Mouse (Mus musculus) embryonic facial prominence, embryonic 10.5 days (tissue): ENCODE measurements around the gene C130032M10Rik. TPM values are rescaled to one million over a fixed set of nuclear protein-coding genes. Genes with fewer than 3 reads are reported as not detected.
"Not testable (repeated sequence)": the region's sequence is repeated elsewhere in the genome, so short reads cannot be mapped to it uniquely, and the experiment has no call there.

Source experiments
- DNase-seq: peaks from one replicate; pipeline ENCODE4 v3.0.0-alpha.2; 2017; ENCODE audit warnings: low spot score
- H3K27ac ChIP-seq: fragments of 300-500 bp; sonication (generic); replicated peaks from 2 replicates; pipeline ENCODE4 v1.5.1; 2016; ENCODE audit warnings: mild to moderate bottlenecking
- H3K27me3 ChIP-seq: fragments of 300-500 bp; sonication (generic); replicated peaks from 2 replicates; pipeline ENCODE4 v1.6.1; 2016; ENCODE audit warnings: low read depth, mild to moderate bottlenecking; ENCODE audit not compliant: poor library complexity, severe bottlenecking
- H3K36me3 ChIP-seq: fragments of 300-500 bp; sonication (generic); replicated peaks from 2 replicates; pipeline ENCODE4 v1.6.1; 2016; ENCODE audit warnings: mild to moderate bottlenecking, moderate library complexity
- H3K4me1 ChIP-seq: fragments of 300-500 bp; sonication (generic); 2 replicates; pipeline ENCODE4 v1.6.1; 2016
- H3K4me3 ChIP-seq: fragments of 300-500 bp; sonication (generic); 2 replicates; pipeline ENCODE4 v1.5.1; 2016; ENCODE audit warnings: mild to moderate bottlenecking, moderate library complexity
- H3K9me3 ChIP-seq: fragments of 300-500 bp; sonication (generic); 2 replicates; pipeline ENCODE4 v1.6.1; 2016; ENCODE audit warnings: mild to moderate bottlenecking
- WGBS: fragments of 180-500 bp; shearing (Covaris S2); methylation state at CpG from one replicate; pipeline ENCODE4 v1.1.7; 2016; 5-methylcytosine and 5-hydroxymethylcytosine counted together
- polyA plus RNA-seq: library from polyadenylated mRNA; unstranded; fragments of >200 nt; fragmentation: Nextera tagmentation; extraction: Ambion mirVana; gene quantifications from 2 replicates; pipeline ENCODE4 v1.2.1, GENCODE M21; 2016

C130032M10Rik gene
- polyA plus RNA-seq, 1 experiment from 2014 or later = 1.0 TPM

- peak; percentile 75 for DNase-seq
- H3K4me1 ChIP-seq = peaks cover 4% of the 10 kb centered on the region; the same call in 1 of the 2 replicates
Observed at GRCm38 (mm10) chr9:114499783-114500515, 15.5 kb upstream of the C130032M10Rik start.

GRCm38 (mm10) chr9:114501111-114501510, 14.4 kb upstream of the C130032M10Rik start:
- Histone ChIP-seq H3K27me3 (no peaks in the 10 kb centered on the region), H3K27ac (no peak overlapping the region), H3K36me3 (peaks cover 6% of the 10 kb centered on the region), H3K9me3 (no peaks in the 10 kb centered on the region), H3K4me1 (peaks cover 4% of the 10 kb centered on the region; the same call in 1 of the 2 replicates), H3K4me3 (no peak overlapping the region)
- DNase-seq = no peak
- 95% methylated on average over 7 of the region's 7 CpGs for WGBS

More at GRCm38 (mm10) chr9:114499783-114500515, 15.5 kb upstream of the C130032M10Rik start:
- H3K36me3 ChIP-seq = no peaks in the 10 kb centered on the region
- H3K4me3 ChIP-seq = no peak overlapping the region
- no peak overlapping the region for H3K27ac ChIP-seq
- H3K27me3 ChIP-seq = no peaks in the 10 kb centered on the region
- 20% methylated on average over 15 of the region's 15 CpGs for whole genome bisulfite sequencing
- H3K9me3 ChIP-seq = no peaks in the 10 kb centered on the region

- Histone ChIP-seq H3K27ac (no peak overlapping the region), H3K9me3 (no peaks in the 10 kb centered on the region), H3K36me3 (peaks cover 14% of the 10 kb centered on the region), H3K27me3 (no peaks in the 10 kb centered on the region), H3K4me1 (peaks cover 4% of the 10 kb centered on the region; the same call in 1 of the 2 replicates), H3K4me3 (no peak overlapping the region)
- WGBS = 96% methylated on average over 11 of the region's 11 CpGs
- DNase-seq = no peak
Observed at GRCm38 (mm10) chr9:114501913-114502312, 13.6 kb upstream of the C130032M10Rik start.

DNA sequence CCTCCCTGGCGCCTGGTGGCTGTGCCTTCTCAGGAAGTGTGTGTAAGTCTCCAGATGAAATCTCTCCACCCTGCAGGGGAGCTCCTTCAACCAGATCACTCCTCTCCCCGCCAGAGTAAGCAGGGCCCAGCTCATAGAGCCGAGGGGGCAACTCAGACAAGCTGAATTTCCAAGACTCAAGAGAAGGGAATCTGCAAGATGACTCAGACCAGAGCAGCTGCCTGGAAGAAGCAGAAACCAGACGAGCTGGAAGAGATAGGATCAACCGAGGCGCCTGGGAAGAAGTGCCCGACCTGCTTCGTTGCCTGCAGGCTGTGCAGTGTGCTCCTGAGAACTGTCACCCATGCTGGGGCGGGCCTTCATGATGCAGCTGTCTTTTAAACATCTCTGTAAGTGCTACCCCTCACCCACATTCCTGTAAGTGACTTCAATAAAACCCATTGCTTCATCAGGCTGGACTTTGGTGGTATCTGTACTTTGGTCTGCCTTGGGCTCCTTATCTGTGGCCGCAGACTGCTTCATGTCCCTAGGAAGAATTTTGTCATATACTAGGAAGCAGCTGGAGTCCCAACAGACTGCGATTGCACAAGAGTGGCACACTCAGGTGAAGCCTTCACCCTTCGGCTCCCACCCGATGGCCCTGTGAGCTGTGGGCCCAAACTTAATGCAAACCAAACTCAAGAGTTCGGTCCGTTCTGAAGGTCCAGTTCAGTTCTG, 12.6 kb upstream of the C130032M10Rik start:
- no peaks in the 10 kb centered on the region for H3K27me3 ChIP-seq
- DNase-seq = no peak
- no peak overlapping the region for H3K4me3 ChIP-seq
- peaks cover 24% of the 10 kb centered on the region for H3K36me3 ChIP-seq
- 74% methylated on average over 15 of the region's 15 CpGs for WGBS
- H3K27ac ChIP-seq = no peak overlapping the region
- peaks cover 4% of the 10 kb centered on the region; the same call in 1 of the 2 replicates for H3K4me1 ChIP-seq
- H3K9me3 ChIP-seq = no peaks in the 10 kb centered on the region

DNA sequence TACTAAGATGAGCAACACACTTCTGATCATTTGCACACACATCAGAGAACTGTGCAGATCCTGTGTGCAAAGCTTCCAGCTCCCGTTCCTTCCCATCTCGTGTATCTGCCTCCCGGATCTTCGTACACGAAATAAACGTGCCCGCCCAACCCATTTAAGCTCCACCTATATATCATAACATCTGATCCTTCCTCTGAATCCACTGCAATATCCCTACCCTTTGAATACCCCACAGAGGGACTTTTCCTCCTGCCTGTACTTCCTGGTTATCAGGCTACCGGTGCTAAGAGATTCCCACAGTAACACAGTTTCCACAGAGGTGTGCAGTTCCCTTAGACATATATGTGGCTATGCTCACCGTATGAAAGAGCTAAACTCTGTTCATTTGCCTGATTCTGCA, 10.7 kb upstream of the C130032M10Rik start, which contains the start of gene Ccr4:
TSS of gene Ccr4 (minus strand) at position 101 of the 400 bp plus-strand sequence.
- whole genome bisulfite sequencing = 91% methylated on average over 9 of the region's 9 CpGs
- H3K4me3 ChIP-seq = no peak within 1 kb of the TSS
- H3K27me3 ChIP-seq = no peaks in the 10 kb centered on the region
- H3K36me3 ChIP-seq = peaks cover 43% of the 10 kb centered on the region
- H3K4me1 ChIP-seq = no peaks in the 10 kb centered on the region
- H3K9me3 ChIP-seq = peaks cover 5% of the 10 kb centered on the region; the same call in 1 of the 2 replicates
- H3K27ac ChIP-seq = no peak within 1 kb of the TSS
- no peak for DNase-seq

- Histone ChIP-seq H3K36me3 (peaks cover 61% of the 10 kb centered on the region), H3K4me3 (no peak overlapping the region), H3K9me3 (peaks cover 12% of the 10 kb centered on the region; the same call in 1 of the 2 replicates), H3K27ac (no peak overlapping the region), H3K4me1 (no peaks in the 10 kb centered on the region), H3K27me3 (no peaks in the 10 kb centered on the region)
- no peak for DNase-seq
- 83% methylated on average over 4 of the region's 4 CpGs for WGBS
Observed at GRCm38 (mm10) chr9:114506564-114506963, 8.9 kb upstream of the C130032M10Rik start.

DNA sequence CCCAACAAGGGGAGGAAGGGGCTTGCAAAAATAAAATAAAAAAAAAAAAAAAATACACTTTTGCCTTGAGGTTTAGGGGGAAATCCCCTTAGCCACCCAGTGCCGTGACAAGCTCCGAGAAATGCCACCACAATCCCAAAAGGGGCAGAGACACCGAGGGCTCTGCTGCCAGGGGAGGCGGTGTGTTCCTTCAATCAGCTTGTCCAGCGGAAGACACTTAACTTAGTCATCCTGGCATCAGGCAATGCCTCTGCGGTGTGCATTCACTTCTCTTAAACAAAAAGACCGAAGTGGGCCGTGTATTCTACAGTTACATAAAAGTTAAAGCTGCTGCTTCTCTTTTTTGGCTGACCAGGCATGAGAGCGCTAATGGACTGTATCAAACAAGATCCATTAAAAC, 8.1 kb upstream of the C130032M10Rik start:
- WGBS = 91% methylated on average over 9 of the region's 9 CpGs
- Histone ChIP-seq H3K4me3 (no peak overlapping the region), H3K36me3 (peaks cover 69% of the 10 kb centered on the region)

GRCm38 (mm10) chr9:114509785-114510184, 5.7 kb upstream of the C130032M10Rik start:
- H3K36me3 ChIP-seq = peaks cover 93% of the 10 kb centered on the region
- H3K9me3 ChIP-seq = peaks cover 42% of the 10 kb centered on the region
- 92% methylated on average over 9 of the region's 9 CpGs for WGBS
- no peaks in the 10 kb centered on the region for H3K4me1 ChIP-seq
- no peak for DNase-seq
- H3K4me3 ChIP-seq = no peak overlapping the region
- no peaks in the 10 kb centered on the region for H3K27me3 ChIP-seq
- no peak overlapping the region for H3K27ac ChIP-seq

More for the DNA sequence above, 8.1 kb upstream of the C130032M10Rik start:
- Histone ChIP-seq H3K27me3 (no peaks in the 10 kb centered on the region), H3K27ac (no peak overlapping the region), H3K4me1 (no peaks in the 10 kb centered on the region), H3K9me3 (peaks cover 20% of the 10 kb centered on the region)
- no peak for DNase-seq

- 0 out of 2 replicates have a peak, but pooled peaks cover 2% of the 10 kb centered on the region for H3K4me1 ChIP-seq
- DNase-seq = no peak
- H3K4me3 ChIP-seq = no peak overlapping the region
- H3K27me3 ChIP-seq = no peaks in the 10 kb centered on the region
- peaks cover 44% of the 10 kb centered on the region for H3K9me3 ChIP-seq
- no peak overlapping the region for H3K27ac ChIP-seq
- 96% methylated on average over 21 of the region's 21 CpGs for WGBS
- peaks cover 100% of the 10 kb centered on the region for H3K36me3 ChIP-seq
Observed at GRCm38 (mm10) chr9:114512831-114513230, 2.7 kb upstream of the C130032M10Rik start.

- no peak for DNase-seq
- H3K27ac ChIP-seq = no peak overlapping the region
- 86% methylated on average over 13 of the region's 13 CpGs for whole genome bisulfite sequencing
- H3K4me1 ChIP-seq = peaks cover 17% of the 10 kb centered on the region
- H3K27me3 ChIP-seq = no peaks in the 10 kb centered on the region
- peaks cover 18% of the 10 kb centered on the region for H3K9me3 ChIP-seq
- peaks cover 69% of the 10 kb centered on the region for H3K36me3 ChIP-seq
- H3K4me3 ChIP-seq = no peak overlapping the region
Observed at GRCm38 (mm10) chr9:114517924-114518497, 2.5 kb downstream of the C130032M10Rik start.

- H3K4me3 ChIP-seq = no peak overlapping the region
- peaks cover 68% of the 10 kb centered on the region for H3K36me3 ChIP-seq
- 81% methylated on average over 9 of the region's 9 CpGs for WGBS
- no peak overlapping the region for H3K27ac ChIP-seq
- H3K27me3 ChIP-seq = no peaks in the 10 kb centered on the region
- peaks cover 23% of the 10 kb centered on the region for H3K4me1 ChIP-seq
- no peak for DNase-seq
- peaks cover 9% of the 10 kb centered on the region for H3K9me3 ChIP-seq
Observed at GRCm38 (mm10) chr9:114518812-114519477, 3.4 kb downstream of the C130032M10Rik start.

- not testable (repeated sequence) for H3K9me3 ChIP-seq, H3K4me3 ChIP-seq, DNase-seq, H3K27ac ChIP-seq, H3K27me3 ChIP-seq
- H3K36me3 ChIP-seq = peaks cover 66% of the 10 kb centered on the region
- WGBS = 79% methylated on average over 4 of the region's 4 CpGs
- peaks cover 35% of the 10 kb centered on the region for H3K4me1 ChIP-seq
Observed at GRCm38 (mm10) chr9:114520529-114520928, 5.0 kb downstream of the C130032M10Rik start.
